Mouse (Mus musculus): ENCODE measurements at regions not wholly inside any gene's neighbourhood (a gene's known extent, or its start where the extent isn't known, plus 50 kb on each side); places are given as distances from the start of the nearest gene placed in this dataset.

DNA sequence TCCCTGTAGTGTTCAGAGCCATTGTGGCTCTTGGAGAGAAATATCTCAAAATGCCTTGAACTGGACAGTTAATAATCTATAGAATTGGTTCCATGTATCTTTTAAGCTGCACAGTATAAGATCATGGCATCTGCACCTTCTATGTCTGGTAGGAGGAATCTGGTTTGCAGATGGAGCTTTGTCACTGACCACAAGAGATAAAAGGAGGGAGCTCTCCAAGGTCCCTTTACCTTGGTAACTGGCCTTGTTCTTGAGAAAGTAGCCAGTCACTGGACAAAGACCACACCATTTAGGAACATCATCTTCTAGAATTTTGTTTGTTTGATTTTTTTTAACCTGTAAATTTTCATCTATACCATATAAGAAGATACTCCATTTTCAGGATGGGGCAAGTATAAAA lies 52.5 kb upstream of the Plcb4 start:
- no peak for DNase-seq (ENCODE audit: low spot score in 2 of 2)
